Mouse (Mus musculus): ENCODE data around the gene Cadps. TPM values are rescaled to one million over a fixed set of nuclear protein-coding genes. Genes with fewer than 3 reads are reported as not detected.
A peak's percentile ranks its signal among the peaks of the same experiment; 100 is the strongest.

Gene Cadps
- polyA plus RNA-seq, 1 experiment from 2014 or later: 2.8 TPM

DNA sequence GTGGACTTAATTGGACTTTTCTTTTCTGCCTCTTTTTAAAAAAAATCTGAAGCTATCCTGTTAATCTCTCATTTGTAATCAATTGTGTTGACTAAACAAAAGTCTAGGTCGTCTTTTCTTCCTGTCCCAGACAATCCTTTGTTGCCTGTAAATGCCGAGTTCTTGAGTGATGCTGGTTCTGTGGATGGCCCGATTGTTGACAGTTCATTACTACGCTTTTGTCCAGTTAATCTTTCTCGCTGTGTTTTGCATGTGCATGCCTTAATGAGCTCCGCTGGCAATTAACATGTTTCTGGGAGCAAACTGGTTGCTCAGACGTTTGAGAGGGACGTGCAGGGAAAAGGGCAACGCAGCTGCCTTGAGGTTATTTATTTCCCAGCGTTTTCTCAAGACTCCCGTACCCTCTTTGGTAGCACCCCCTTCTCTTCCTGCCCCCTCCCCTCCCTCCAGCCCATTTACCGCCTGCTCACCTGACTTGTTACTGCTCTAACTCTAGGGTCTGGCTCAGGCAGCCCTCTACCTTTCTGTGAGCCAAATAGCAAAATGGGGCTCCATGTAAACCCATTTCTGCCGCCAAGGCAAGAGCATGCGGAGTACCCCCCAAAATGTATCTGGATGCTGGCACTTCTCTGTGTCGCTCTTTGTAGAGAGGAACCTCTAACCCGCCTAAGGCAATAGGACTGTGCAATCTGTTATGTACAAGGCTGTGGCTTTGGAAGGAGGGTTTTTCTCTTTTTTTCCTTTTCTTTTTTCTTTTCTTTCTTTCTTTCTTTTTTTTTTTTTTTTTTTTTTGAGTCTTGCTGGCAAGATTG lies 484.7 kb downstream of the Cadps start:
- peak; percentile 80 for DNase-seq (ENCODE audit: extremely low spot score, low spot score)
- WGBS: under 1% methylated on average over 16 of the region's 16 CpGs
- Histone ChIP-seq H3K4me3 (peak overlapping the region; percentile 71), H3K9me3 (no peaks in the 10 kb centered on the region), H3K36me3 (replicated peaks) (peaks cover 13% of the 10 kb centered on the region), H3K4me1 (peaks cover 81% of the 10 kb centered on the region), H3K27ac (peak overlapping the region; percentile 96), H3K27me3 (ENCODE audit: poor library complexity, severe bottlenecking) (peaks cover 100% of the 10 kb centered on the region)

- 2% methylated on average over 8 of the region's 8 CpGs for WGBS
These were observed 485.4 kb downstream of the Cadps start for GRCm38 (mm10) chr14:12337421-12337997.

DNA sequence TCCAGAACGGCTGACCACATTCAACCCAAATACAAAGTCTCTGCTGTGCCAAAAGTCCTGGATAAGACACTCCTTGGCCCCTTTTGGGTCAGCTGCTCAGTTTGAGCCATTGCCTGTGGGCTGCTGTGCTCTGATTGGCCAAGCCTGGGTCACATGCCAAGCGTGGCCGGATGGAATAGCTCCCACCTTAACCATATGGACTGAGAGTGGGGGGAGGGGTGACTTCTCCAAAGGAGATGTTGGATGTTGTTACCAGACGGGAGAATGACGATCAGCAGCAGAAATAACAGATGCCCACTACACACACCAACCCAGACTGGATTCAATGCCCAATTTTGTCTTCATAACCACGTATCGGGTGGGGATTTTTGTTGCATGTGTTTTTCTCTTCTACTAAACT lies 488.0 kb downstream of the Cadps start:
- Histone ChIP-seq H3K36me3 (replicated peaks) (no peaks in the 10 kb centered on the region), H3K4me3 (no peak overlapping the region), H3K27ac (no peak overlapping the region), H3K9me3 (no peaks in the 10 kb centered on the region), H3K27me3 (ENCODE audit: poor library complexity, severe bottlenecking) (peaks cover 98% of the 10 kb centered on the region), H3K4me1 (peaks cover 50% of the 10 kb centered on the region)
- 59% methylated on average over 7 of the region's 7 CpGs for WGBS
- DNase-seq (ENCODE audit: extremely low spot score, low spot score): no peak

More at GRCm38 (mm10) chr14:12337421-12337997, 485.4 kb downstream of the Cadps start:
- DNase-seq (ENCODE audit: extremely low spot score, low spot score): peak; percentile 45
- peaks cover 8% of the 10 kb centered on the region for H3K36me3 ChIP-seq (replicated peaks)
- peak overlapping the region; percentile 80 for H3K27ac ChIP-seq
- peaks cover 76% of the 10 kb centered on the region for H3K4me1 ChIP-seq
- no peaks in the 10 kb centered on the region for H3K9me3 ChIP-seq
- H3K4me3 ChIP-seq: no peak overlapping the region; the same call in 1 of the 2 replicates
- peaks cover 100% of the 10 kb centered on the region for H3K27me3 ChIP-seq (ENCODE audit: poor library complexity, severe bottlenecking)

- DNase-seq (ENCODE audit: extremely low spot score, low spot score): no peak
- H3K27ac ChIP-seq: no peak overlapping the region
- H3K4me1 ChIP-seq: peaks cover 37% of the 10 kb centered on the region
- no peaks in the 10 kb centered on the region for H3K36me3 ChIP-seq (replicated peaks)
- no peak overlapping the region for H3K4me3 ChIP-seq
- no peaks in the 10 kb centered on the region for H3K9me3 ChIP-seq
- H3K27me3 ChIP-seq (ENCODE audit: poor library complexity, severe bottlenecking): peaks cover 98% of the 10 kb centered on the region
- WGBS: 84% methylated on average over 7 of the region's 7 CpGs
These were observed 489.3 kb downstream of the Cadps start for GRCm38 (mm10) chr14:12333622-12334021.
